Mouse (Mus musculus): ENCODE data around the gene Crhr1.

DNA sequence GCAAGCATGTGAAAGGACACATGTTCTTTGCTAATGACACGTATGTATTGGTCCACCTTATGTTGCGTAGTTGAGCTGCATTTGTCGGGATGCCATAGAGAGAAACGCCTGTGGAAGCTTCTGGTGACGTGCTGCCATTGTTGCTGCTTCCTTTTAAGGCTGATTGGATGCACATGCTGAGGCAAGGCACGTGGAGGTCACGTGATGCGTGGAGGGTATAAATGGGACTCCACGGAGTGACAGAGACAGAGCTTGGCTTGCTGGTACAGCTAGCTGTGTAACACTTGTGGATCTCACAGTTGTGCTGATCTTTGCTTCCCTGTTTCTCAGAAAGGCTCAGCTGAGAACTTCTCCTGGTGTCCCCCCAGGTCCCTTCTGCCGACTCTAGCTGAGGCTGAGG, 9.2 kb upstream of the Crhr1 start:
- no peak for TF ChIP-seq CTCF (IDR thresholded peaks at IDR 0.05; ENCODE audit: extremely low read depth, insufficient read length, insufficient replicate concordance, low read depth, low read length)
- no peak for TF ChIP-seq POLR2A (IDR thresholded peaks at IDR 0.05; ENCODE audit: low read depth, low read length)
